Mouse (Mus musculus) forebrain, embryonic 13.5 days (tissue): ENCODE data around the gene Dnajc17. TPM values are rescaled to one million over a fixed set of nuclear protein-coding genes. Genes with fewer than 3 reads are reported as not detected.

ENCODE experiments used
- ATAC-seq: fragments of 200-750 bp; cut with Nextera tagmentation; 2 replicates; pipeline ENCODE4 v1.8.0; 2017
- H3K27ac ChIP-seq: fragments of 300-500 bp; sonication (generic); 2 replicates; pipeline ENCODE4 v1.5.1; 2015; ENCODE audit warnings: inconsistent platforms, mild to moderate bottlenecking, moderate library complexity
- H3K27me3 ChIP-seq: fragments of 300-500 bp; sonication (generic); 2 replicates; pipeline ENCODE4 v1.6.1; 2015; ENCODE audit warnings: mild to moderate bottlenecking, inconsistent platforms
- H3K36me3 ChIP-seq: fragments of 300-500 bp; sonication (generic); 2 replicates; pipeline ENCODE4 v1.6.1; 2015; ENCODE audit warnings: mild to moderate bottlenecking, inconsistent platforms; ENCODE audit not compliant: poor library complexity, severe bottlenecking
- H3K4me1 ChIP-seq: fragments of 300-500 bp; sonication (generic); 2 replicates; pipeline ENCODE4 v1.6.1; 2015; ENCODE audit warnings: inconsistent platforms
- H3K4me2 ChIP-seq: fragments of 300-500 bp; sonication (generic); 2 replicates; pipeline ENCODE4 v1.6.1; 2015; ENCODE audit warnings: inconsistent platforms, mild to moderate bottlenecking, moderate library complexity
- H3K4me3 ChIP-seq: fragments of 300-500 bp; sonication (generic); 2 replicates; pipeline ENCODE4 v1.5.1; 2015; ENCODE audit warnings: mild to moderate bottlenecking, inconsistent platforms
- H3K9ac ChIP-seq: fragments of 300-500 bp; sonication (generic); 2 replicates; pipeline ENCODE4 v1.6.1; 2015; ENCODE audit warnings: mild to moderate bottlenecking, inconsistent platforms
- H3K9me3 ChIP-seq: fragments of 300-500 bp; sonication (generic); replicated peaks from 2 replicates; pipeline ENCODE4 v1.6.1; 2016; ENCODE audit warnings: inconsistent platforms
- WGBS: fragments of 180-500 bp; shearing (Covaris S2); methylation state at CpG from one replicate; pipeline ENCODE4 v1.1.7; 2015; 5-methylcytosine and 5-hydroxymethylcytosine counted together
- polyA plus RNA-seq: library from polyadenylated mRNA; unstranded; fragments of >200 nt; fragmentation: Nextera tagmentation; extraction: Ambion mirVana; gene quantifications from 2 replicates; pipeline ENCODE4 v1.2.1, GENCODE M21; 2015

The Dnajc17 gene
- polyA plus RNA-seq, 1 experiment from 2014 or later, result 25.2 TPM

DNA sequence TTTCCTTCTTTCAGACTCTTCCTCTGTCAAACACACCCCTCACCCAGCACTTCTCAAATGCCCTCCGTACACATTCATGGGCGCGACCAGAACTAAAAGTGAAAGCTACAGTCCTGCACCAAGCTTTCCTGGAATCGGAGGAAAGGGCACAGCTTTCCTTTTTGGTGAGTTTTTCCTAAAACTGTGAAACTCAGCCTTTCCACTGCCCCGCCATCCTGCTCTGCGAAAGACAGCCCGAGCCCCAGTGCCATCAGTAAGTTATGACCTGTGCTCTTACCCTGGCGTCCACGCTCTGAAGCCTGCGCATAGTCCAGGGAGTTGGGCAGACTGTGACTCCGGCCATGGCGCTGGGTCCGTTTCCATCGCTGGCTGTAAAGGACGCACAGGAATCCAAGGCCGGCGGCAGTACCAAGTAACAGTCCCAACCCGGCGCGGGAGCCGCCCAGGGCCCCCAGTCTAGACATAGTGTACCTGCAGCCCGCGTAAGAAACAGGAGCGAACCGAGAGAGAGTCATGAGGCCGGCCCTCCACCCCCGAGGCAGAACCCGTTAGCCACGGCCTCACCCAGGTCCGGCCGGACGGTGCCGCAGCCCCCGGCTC is 52.4 kb downstream of the Dnajc17 start:
- peaks cover 21% of the 10 kb centered on the region for H3K4me1 ChIP-seq
- H3K27me3 ChIP-seq, result peaks cover under 1% of the 10 kb centered on the region; the same call in 1 of the 2 replicates
- H3K27ac ChIP-seq, result peak overlapping the region; percentile 65; the same call in 1 of the 2 replicates
- peak overlapping the region; percentile 94 for H3K9ac ChIP-seq
- H3K36me3 ChIP-seq, result peaks cover 30% of the 10 kb centered on the region
- H3K4me2 ChIP-seq, result peak overlapping the region; percentile 98
- no peaks in the 10 kb centered on the region for H3K9me3 ChIP-seq
- WGBS, result 7% methylated on average over 34 of the region's 34 CpGs
- no peak; the same call in 1 of the 2 replicates for ATAC-seq
- H3K4me3 ChIP-seq, result peak overlapping the region; percentile 96

DNA sequence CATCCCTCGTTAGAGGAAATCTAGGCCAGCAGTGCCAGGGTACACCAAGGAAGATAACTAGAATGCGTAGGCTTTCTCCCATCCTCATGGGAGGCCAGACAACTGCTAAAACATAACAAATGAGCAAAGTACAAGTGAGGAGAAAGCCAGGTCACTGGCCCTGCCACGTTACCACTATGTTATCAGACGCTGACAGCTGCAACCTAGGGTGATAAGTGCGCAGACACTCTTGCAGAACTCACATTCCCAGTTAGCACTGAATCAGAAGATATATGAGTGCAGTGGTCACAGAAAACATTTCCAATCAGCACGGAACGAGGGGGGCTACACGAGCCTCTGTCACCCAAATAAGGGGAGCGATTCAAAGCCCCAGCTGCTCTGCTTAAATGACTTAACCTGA is 53.2 kb downstream of the Dnajc17 start:
- Histone ChIP-seq H3K9ac (no peak overlapping the region), H3K4me3 (peak overlapping the region; percentile 96), H3K36me3 (peaks cover 38% of the 10 kb centered on the region), H3K27ac (no peak overlapping the region), H3K4me1 (peaks cover 21% of the 10 kb centered on the region), H3K9me3 (no peaks in the 10 kb centered on the region), H3K27me3 (no peaks in the 10 kb centered on the region), H3K4me2 (peak overlapping the region; percentile 98)
- no peak for ATAC-seq
- 87% methylated on average over 9 of the region's 9 CpGs for whole genome bisulfite sequencing

DNA sequence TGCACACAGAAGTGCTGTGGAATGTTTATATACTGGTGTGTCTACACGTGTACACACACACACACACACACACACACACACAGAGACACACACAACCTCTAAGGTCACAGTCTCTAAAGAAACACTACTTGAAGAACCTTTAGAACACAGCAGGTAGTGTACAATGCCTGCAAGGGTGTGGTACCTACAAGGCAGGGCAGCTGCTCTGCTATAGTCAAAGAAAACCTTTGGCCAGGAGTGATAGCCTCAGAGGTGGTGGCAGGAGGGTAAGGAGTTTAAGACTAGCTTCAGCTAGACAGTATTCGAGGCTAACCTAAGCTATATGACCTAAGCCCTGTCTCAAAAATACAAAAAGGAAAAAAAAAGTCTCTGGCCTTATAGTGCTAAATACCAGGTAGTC is 53.9 kb downstream of the Dnajc17 start:
- H3K9ac ChIP-seq, result no peak overlapping the region
- ATAC-seq, result no peak
- peaks cover 21% of the 10 kb centered on the region for H3K4me1 ChIP-seq
- H3K36me3 ChIP-seq, result peaks cover 45% of the 10 kb centered on the region
- WGBS, result 93% methylated on average over 2 of the region's 2 CpGs
- H3K4me2 ChIP-seq, result no peak overlapping the region
- no peak overlapping the region for H3K4me3 ChIP-seq
- H3K27me3 ChIP-seq, result no peaks in the 10 kb centered on the region
- no peak overlapping the region for H3K27ac ChIP-seq
- H3K9me3 ChIP-seq, result no peaks in the 10 kb centered on the region

DNA sequence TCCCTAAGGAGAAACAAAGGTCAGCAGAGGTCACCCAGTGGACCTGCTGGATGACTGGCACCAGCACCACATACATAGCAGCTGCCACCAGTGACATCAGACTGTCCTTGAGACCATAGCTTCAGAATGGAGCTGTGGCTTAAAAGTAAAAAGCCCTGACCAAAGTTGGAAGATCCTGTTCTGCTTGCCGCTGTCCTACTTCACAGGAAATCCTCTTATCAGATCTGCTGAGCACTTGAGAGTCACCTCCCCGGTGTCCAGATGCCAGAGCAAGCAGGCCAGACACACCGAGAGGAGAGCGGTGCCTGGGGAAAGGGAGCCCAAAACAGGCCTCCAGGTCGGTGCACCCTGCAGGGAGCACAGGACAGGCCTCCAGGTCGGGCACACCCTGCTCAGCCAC is 56.3 kb downstream of the Dnajc17 start:
- Histone ChIP-seq H3K36me3 (peaks cover 69% of the 10 kb centered on the region), H3K9ac (no peak overlapping the region), H3K4me2 (no peak overlapping the region), H3K4me1 (peaks cover 17% of the 10 kb centered on the region), H3K4me3 (no peak overlapping the region), H3K27ac (no peak overlapping the region), H3K27me3 (no peaks in the 10 kb centered on the region), H3K9me3 (no peaks in the 10 kb centered on the region)
- WGBS, result 87% methylated on average over 6 of the region's 6 CpGs
- no peak for ATAC-seq

DNA sequence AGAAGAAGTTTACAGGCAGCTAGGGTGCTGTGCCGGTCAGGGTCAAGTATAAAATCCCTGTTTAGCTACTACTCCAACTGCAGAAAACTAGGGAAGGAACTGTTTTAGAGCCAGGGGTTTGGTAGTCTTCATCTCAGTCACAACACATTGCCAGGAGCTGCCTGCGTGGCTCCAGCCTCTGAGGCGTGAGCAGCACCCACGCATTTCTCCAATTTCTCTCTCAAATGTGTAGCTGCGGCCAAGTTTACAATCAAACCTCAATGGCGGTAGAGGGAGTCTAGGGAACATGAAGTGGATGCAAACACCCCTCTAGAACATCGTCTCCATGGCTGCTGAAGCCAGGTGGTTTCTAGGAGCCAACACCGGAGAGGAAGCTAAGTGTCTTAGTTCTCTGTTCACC is 60.8 kb downstream of the Dnajc17 start:
- Histone ChIP-seq H3K36me3 (peaks cover 97% of the 10 kb centered on the region), H3K4me3 (no peak overlapping the region), H3K4me1 (no peaks in the 10 kb centered on the region), H3K4me2 (no peak overlapping the region), H3K9ac (no peak overlapping the region), H3K9me3 (peaks cover 4% of the 10 kb centered on the region), H3K27me3 (no peaks in the 10 kb centered on the region), H3K27ac (no peak overlapping the region)
- 92% methylated on average over 8 of the region's 8 CpGs for WGBS
- ATAC-seq, result no peak

DNA sequence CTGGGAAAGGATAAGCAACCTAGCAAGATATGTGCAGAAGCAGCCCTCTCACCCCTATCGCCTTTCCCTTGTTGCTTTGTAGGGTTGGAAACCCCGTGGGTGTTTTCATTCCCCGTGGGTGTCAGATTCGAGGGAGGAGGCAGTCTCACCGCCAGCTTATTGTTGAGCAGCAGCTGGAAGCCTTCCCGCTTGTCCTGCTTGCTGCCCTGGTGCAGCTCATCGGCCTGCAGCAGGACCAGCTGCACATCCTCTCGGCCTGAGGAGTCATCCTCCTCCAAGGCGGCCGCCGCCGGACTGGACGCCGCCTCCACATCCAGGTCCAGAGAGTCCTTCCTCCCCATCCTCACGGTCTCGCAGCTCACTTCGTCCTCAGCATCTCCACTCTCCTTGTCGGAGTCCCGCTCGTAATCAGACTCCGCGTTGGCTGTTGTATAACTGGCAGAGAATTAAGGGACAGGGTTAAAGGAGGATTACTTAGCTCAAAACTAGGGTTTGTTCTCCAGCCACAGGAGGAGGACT is 61.4 kb downstream of the Dnajc17 start:
- Histone ChIP-seq H3K4me2 (no peak overlapping the region), H3K4me1 (no peaks in the 10 kb centered on the region), H3K36me3 (peaks cover 97% of the 10 kb centered on the region), H3K9me3 (peaks cover 4% of the 10 kb centered on the region), H3K9ac (no peak overlapping the region), H3K27ac (no peak overlapping the region), H3K27me3 (no peaks in the 10 kb centered on the region), H3K4me3 (no peak overlapping the region)
- ATAC-seq, result no peak
- WGBS, result 84% methylated on average over 22 of the region's 22 CpGs

DNA sequence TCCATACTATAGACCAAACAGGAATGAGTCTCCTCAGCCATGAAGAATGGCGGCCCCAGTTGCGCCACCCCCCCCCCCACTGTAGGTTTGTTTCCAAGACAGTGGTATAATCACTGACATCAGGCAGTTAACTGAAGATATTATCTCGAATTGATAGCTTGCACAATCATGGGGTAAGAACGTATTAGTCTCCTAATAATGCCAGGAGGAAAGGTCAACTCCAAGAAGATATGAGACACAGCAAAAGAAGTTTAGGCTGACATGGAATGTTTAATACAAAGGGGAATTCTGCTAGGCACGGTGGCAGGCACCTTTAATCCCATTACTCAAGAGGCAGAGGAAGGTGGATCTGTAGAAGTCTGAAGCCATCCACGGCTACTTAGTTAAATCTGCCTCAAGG is 62.2 kb downstream of the Dnajc17 start:
- no peak overlapping the region for H3K27ac ChIP-seq
- H3K9ac ChIP-seq, result no peak overlapping the region
- H3K36me3 ChIP-seq, result peaks cover 97% of the 10 kb centered on the region
- H3K4me2 ChIP-seq, result no peak overlapping the region
- no peaks in the 10 kb centered on the region for H3K4me1 ChIP-seq
- H3K9me3 ChIP-seq, result peaks cover 4% of the 10 kb centered on the region
- no peak for ATAC-seq
- 86% methylated on average over 6 of the region's 6 CpGs for WGBS
- no peaks in the 10 kb centered on the region for H3K27me3 ChIP-seq
- no peak overlapping the region for H3K4me3 ChIP-seq

DNA sequence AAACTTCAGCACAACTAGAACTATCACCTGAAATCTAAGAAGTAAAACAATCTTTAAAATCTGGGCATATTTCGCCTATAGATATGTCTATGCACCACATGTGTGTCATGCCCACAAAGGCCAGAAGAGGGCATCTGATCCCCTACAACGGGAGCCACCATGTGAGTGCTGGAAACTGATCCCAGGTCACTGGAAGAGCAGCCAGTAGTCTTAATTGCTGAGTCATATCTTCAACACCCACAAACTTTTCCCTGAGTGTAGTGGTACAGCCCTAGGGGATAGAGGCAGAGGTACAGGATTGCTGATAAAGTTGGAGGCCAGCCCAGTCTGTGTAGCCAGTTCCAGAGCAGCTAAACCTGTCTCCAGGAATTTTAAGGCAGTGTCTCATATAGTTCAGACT is 63.4 kb downstream of the Dnajc17 start:
- Histone ChIP-seq H3K9ac (no peak overlapping the region), H3K27ac (no peak overlapping the region), H3K36me3 (peaks cover 96% of the 10 kb centered on the region), H3K27me3 (no peaks in the 10 kb centered on the region), H3K4me1 (no peaks in the 10 kb centered on the region), H3K4me2 (no peak overlapping the region), H3K4me3 (no peak overlapping the region), H3K9me3 (peaks cover 4% of the 10 kb centered on the region)
- WGBS, result 87% methylated on average over 2 of the region's 2 CpGs
- ATAC-seq, result no peak

DNA sequence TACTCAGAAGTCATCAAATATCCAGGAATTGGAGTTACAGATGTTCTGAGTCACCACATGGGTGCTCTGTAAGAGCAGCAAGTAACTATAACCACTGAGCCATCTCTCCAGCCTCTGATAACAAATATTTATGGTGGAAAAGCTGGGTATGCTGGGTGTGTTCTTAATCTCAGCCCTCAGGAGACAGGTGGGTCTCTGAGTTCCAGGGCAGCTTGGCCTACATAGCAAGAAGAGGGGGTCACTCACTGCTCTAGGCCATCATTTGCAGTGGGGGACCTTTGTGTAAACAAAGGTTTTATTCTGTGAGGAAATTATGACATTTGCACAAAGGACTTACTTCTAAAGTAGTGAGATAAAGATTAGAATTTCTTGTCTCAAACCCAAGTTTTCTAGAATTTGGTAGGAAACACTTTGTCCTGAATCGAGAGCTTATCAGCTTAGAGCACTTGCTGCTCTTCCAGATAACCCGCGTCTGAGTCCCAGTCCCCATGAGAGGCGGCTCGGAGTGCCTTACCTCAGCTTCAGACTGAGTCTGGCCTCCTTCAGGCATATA is 72.2 kb downstream of the Dnajc17 start:
- Histone ChIP-seq H3K4me2 (no peak overlapping the region), H3K27ac (no peak overlapping the region), H3K36me3 (peaks cover 83% of the 10 kb centered on the region), H3K27me3 (no peaks in the 10 kb centered on the region), H3K9ac (no peak overlapping the region), H3K4me3 (no peak overlapping the region), H3K9me3 (no peaks in the 10 kb centered on the region), H3K4me1 (no peaks in the 10 kb centered on the region)
- 90% methylated on average over 5 of the region's 5 CpGs for WGBS
- no peak for ATAC-seq

Other genes starting within 250 kb of the Dnajc17 start
- 31.1 and 33.8 TPM in 2 replicates for gene Ccdc32, start 179.4 kb downstream of the Dnajc17 start, polyA plus RNA-seq
- 7.3 and 7.7 TPM in 2 replicates for gene Rpusd2, start 174.0 kb downstream of the Dnajc17 start, polyA plus RNA-seq
- gene Knl1, start 161.7 kb downstream of the Dnajc17 start, polyA plus RNA-seq, result 65.5 and 66.6 TPM in 2 replicates
- 42.9 and 50.7 TPM in 2 replicates for gene Rad51, start 96.0 kb downstream of the Dnajc17 start, polyA plus RNA-seq
- gene Rmdn3, start 51.8 kb downstream of the Dnajc17 start, polyA plus RNA-seq, result 44.7 and 49.6 TPM in 2 replicates
- 1.7 and 2.5 TPM in 2 replicates for gene Gchfr, start 41.0 kb downstream of the Dnajc17 start, polyA plus RNA-seq
- gene Gm14137, start 34.3 kb downstream of the Dnajc17 start, polyA plus RNA-seq, result 0.88 and 0.93 TPM in 2 replicates
- gene Zfyve19, start 178 bp downstream of the Dnajc17 start, polyA plus RNA-seq, result 49.3 and 53.9 TPM in 2 replicates
- not detected in 2 replicates for gene Ppp1r14d, start 21.1 kb upstream of the Dnajc17 start, polyA plus RNA-seq
- gene Spint1, start 28.6 kb upstream of the Dnajc17 start, polyA plus RNA-seq, result 0.26 and 0.52 TPM in 2 replicates
- gene Rhov, start 62.5 kb upstream of the Dnajc17 start, polyA plus RNA-seq, result 6.2 and 8.0 TPM in 2 replicates
- gene Vps18, start 79.9 kb upstream of the Dnajc17 start, polyA plus RNA-seq, result 21.2 and 23.5 TPM in 2 replicates
- gene Dll4, start 117.0 kb upstream of the Dnajc17 start, polyA plus RNA-seq, result 3.9 and 4.0 TPM in 2 replicates
- 2.3 and 3.4 TPM in 2 replicates for gene Chac1, start 142.4 kb upstream of the Dnajc17 start, polyA plus RNA-seq